Mouse (Mus musculus) heart, adult 2 months (tissue): ENCODE data around the gene Zic4. TPM values are rescaled to one million over a fixed set of nuclear protein-coding genes. Genes with fewer than 3 reads are reported as not detected.

ENCODE experiments used
- DNase-seq, 2 experiments: peaks; one replicate each; pipeline ENCODE4 v3.0.0; 2021
- H3K27ac ChIP-seq: fragments of 200-600 bp; 2 replicates; pipeline ENCODE4 v1.8.1; 2022
- H3K27me3 ChIP-seq: fragments of 200-500 bp; 2 replicates; pipeline ENCODE4 v1.6.1; 2012; ENCODE audit warnings: mild to moderate bottlenecking, low read length, inconsistent platforms, mixed read lengths; ENCODE audit not compliant: control insufficient read depth, insufficient read depth
- H3K36me3 ChIP-seq: fragments of 200-500 bp; 2 replicates; pipeline ENCODE4 v1.6.1; 2012; ENCODE audit warnings: low read length, inconsistent platforms; ENCODE audit not compliant: control insufficient read depth, insufficient read depth
- H3K4me1 ChIP-seq: fragments of 200-500 bp; 2 replicates; pipeline ENCODE4 v1.6.1; 2011; ENCODE audit warnings: low read length; ENCODE audit not compliant: control insufficient read depth, insufficient read depth
- H3K4me3 ChIP-seq: fragments of 200-600 bp; 2 replicates; pipeline ENCODE4 v1.8.1; 2022
- H3K79me2 ChIP-seq: fragments of 200-500 bp; replicated peaks from 2 replicates; pipeline ENCODE4 v1.6.1; 2012; ENCODE audit warnings: mild to moderate bottlenecking, inconsistent platforms, low read length, moderate library complexity, mixed read lengths; ENCODE audit not compliant: control insufficient read depth, insufficient read depth
- H3K9ac ChIP-seq: fragments of 200-500 bp; 2 replicates; pipeline ENCODE4 v1.6.1; 2012; ENCODE audit warnings: low read depth, mild to moderate bottlenecking, control low read depth, inconsistent platforms, low read length, mixed read lengths
- CTCF ChIP-seq: fragments of 200-600 bp; IDR thresholded peaks from 2 replicates; pipeline ENCODE4 v1.8.1; 2022; ENCODE audit warnings: antibody characterized with exemption, mild to moderate bottlenecking, moderate library complexity
- EP300 ChIP-seq: fragments of 200-500 bp; IDR thresholded peaks from 2 replicates; pipeline ENCODE4 v1.6.1; 2011; ENCODE audit warnings: low read depth, low read length, control low read depth; ENCODE audit not compliant: insufficient read depth
- POLR2A ChIP-seq: fragments of 200-500 bp; IDR thresholded peaks from 2 replicates; pipeline ENCODE4 v1.6.1; 2011; ENCODE audit warnings: mild to moderate bottlenecking, low read depth, low read length, control low read depth; ENCODE audit not compliant: insufficient read depth
- WGBS: fragments of 180-500 bp; shearing (Covaris S2); methylation state at CpG from one replicate; pipeline ENCODE4 v1.1.7; 2018; 5-methylcytosine and 5-hydroxymethylcytosine counted together
- intact Hi-C: fragments of 180-260 bp; cut with DNase I; formaldehyde crosslinking; loops from one replicate; pipeline ENCODE4 v1.15.1; 2025
- polyA plus RNA-seq: library from polyadenylated mRNA; depleted of rRNA; stranded (reverse); fragments of >200 nt; gene quantifications from 2 replicates; pipeline ENCODE4 v1.2.3, GENCODE M21; 2012
- total RNA-seq, 2 experiments: library from RNA; stranded (reverse); gene quantifications; 2 replicates each; pipeline ENCODE4 v1.2.3; 2021

Zic4 gene
- total and polyA plus RNA-seq, 3 experiments, result not detected

DNA sequence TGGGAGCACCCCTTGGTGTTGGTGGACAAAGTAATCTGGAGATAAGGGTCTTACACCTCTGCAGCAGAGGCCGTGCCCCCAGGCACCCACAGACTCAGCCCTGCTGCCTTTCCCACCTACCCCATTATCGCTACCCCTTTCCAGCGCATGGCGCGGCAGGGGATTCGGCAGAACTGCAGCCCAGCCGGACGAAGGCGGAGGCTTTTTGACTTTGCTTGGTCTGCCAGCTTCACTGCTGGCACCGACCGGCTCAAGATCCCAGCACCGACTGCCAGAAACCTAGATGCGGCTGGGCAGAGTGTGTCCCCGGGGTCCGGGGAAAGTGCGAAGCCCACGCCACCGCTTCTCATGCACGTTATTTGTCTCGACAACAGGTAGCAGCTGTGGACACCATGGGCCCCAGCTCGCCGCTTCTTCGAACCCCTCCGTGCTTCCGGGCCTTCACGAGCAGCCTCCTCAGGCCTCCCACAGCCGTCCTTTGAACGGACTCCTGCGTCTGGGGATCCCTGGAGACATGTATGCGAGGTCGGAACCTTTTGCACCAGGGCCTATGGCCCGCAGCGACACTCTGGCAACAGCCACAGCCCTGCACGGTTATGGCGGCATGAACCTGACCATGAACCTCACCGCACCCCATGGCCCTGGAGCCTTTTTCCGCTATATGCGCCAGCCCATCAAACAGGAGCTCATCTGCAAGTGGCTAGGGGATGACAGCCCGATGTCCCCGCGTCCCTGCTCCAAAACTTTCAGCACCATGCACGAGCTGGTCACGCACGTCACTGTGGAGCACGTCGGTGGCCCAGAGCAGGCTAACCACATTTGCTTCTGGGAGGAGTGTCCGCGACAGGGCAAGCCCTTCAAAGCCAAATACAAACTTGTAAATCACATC lies 16.4 kb downstream of the Zic4 start:
- H3K27ac ChIP-seq, result no peak overlapping the region
- no peak overlapping the region for H3K4me3 ChIP-seq
- no peaks in the 10 kb centered on the region for H3K79me2 ChIP-seq
- no peaks in the 10 kb centered on the region for H3K36me3 ChIP-seq
- H3K27me3 ChIP-seq, result peaks cover 35% of the 10 kb centered on the region
- no peak for TF ChIP-seq CTCF
- TF ChIP-seq POLR2A, result no peak
- no peak for TF ChIP-seq EP300
- H3K9ac ChIP-seq, result no peak overlapping the region
- intact Hi-C loops, result no loop called here
- no peak for DNase-seq
- no peaks in the 10 kb centered on the region for H3K4me1 ChIP-seq
- 2% methylated on average over 48 of the region's 48 CpGs for WGBS

DNA sequence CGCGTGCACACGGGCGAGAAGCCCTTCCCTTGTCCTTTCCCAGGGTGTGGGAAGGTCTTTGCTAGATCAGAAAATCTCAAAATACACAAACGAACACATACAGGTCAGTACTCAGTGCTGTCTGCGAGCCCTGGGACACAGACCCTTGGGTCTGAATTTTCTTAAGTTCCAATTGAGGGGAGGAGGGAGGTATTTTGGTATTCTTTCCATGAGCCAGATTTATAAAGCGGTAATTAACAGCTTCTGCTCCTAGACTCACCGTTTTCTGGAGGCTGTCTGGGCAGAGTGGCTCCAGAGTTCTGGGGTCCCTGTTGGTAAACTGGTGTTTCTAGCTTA lies 17.1 kb downstream of the Zic4 start:
- Histone ChIP-seq H3K79me2 (no peaks in the 10 kb centered on the region), H3K27ac (no peak overlapping the region), H3K27me3 (peaks cover 40% of the 10 kb centered on the region), H3K4me3 (no peak overlapping the region), H3K9ac (no peak overlapping the region), H3K4me1 (no peaks in the 10 kb centered on the region), H3K36me3 (no peaks in the 10 kb centered on the region)
- DNase-seq, result no peak
- 2% methylated on average over 8 of the region's 8 CpGs for WGBS
- TF ChIP-seq POLR2A (no peak), EP300 (no peak), CTCF (no peak)
- intact Hi-C loops, result no loop called here

DNA sequence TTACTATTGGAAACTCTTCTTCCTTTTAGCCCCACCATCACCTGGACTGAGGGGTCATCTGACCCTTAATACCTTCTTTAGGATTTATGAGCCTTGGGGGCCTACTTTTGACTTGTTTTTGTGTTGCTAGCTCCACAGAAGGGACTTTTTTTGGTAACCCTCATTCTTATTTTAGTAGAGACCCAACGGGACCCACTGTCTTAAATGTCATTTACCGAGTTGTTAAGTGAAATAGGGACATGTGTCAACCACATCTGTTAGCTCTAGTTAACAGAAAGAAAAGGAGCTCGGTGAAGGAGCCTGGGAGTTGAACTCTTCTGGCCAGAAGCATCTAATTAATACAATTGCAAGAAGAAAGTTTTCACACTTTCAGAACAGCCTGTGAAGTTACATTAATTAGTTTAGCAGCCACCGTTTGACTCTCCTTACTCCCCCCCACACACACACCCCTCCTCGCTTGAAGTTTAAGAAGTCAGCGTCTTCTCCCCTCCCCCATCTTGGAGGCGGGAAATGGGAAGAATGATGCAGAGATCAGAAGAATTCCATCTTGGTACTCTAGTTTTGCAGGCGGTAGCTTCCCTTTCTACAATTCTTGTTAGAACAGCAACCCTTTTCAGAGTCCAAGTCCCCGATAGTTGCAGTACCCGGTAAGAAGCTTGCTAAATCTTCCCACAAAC lies 17.7 kb downstream of the Zic4 start:
- no peak overlapping the region for H3K4me3 ChIP-seq
- H3K4me1 ChIP-seq, result no peaks in the 10 kb centered on the region
- peaks cover 44% of the 10 kb centered on the region for H3K27me3 ChIP-seq
- TF ChIP-seq CTCF (no peak), EP300 (no peak), POLR2A (no peak)
- intact Hi-C loops, result no loop called here
- H3K36me3 ChIP-seq, result no peaks in the 10 kb centered on the region
- H3K79me2 ChIP-seq, result no peaks in the 10 kb centered on the region
- H3K9ac ChIP-seq, result no peak overlapping the region
- no peak overlapping the region for H3K27ac ChIP-seq
- DNase-seq, result no peak
- 5% methylated on average over 10 of the region's 10 CpGs for WGBS

DNA sequence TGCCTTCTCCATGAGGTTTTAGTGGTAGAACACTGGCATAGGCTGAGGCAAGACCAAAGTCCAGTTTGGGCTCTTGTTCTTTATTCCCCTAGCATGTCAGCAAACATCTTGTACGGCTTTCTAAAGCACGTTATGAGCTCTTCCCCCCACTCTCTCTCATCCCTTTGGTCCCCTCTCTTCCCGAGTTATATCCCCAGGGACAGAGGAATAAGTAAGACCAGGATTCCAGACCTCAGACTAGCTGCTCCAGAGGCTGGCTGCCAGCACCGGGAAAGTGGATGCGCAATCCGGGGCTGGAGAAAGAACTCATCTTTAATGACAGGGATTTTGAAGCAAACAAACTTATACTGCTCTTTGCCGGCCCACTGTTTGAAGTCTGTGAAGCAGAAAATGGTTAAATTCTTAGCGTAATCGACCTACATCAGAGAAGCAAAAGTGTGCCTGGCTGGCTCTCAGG lies 18.3 kb downstream of the Zic4 start:
- H3K79me2 ChIP-seq, result no peaks in the 10 kb centered on the region
- TF ChIP-seq EP300, result no peak
- no peak for TF ChIP-seq CTCF
- TF ChIP-seq POLR2A, result no peak
- WGBS, result 5% methylated on average over 9 of the region's 9 CpGs
- no peaks in the 10 kb centered on the region for H3K4me1 ChIP-seq
- H3K4me3 ChIP-seq, result no peak overlapping the region
- no peak overlapping the region for H3K27ac ChIP-seq
- no peak overlapping the region for H3K9ac ChIP-seq
- DNase-seq, result no peak
- intact Hi-C loops, result no loop called here
- peaks cover 46% of the 10 kb centered on the region for H3K27me3 ChIP-seq
- H3K36me3 ChIP-seq, result no peaks in the 10 kb centered on the region

DNA sequence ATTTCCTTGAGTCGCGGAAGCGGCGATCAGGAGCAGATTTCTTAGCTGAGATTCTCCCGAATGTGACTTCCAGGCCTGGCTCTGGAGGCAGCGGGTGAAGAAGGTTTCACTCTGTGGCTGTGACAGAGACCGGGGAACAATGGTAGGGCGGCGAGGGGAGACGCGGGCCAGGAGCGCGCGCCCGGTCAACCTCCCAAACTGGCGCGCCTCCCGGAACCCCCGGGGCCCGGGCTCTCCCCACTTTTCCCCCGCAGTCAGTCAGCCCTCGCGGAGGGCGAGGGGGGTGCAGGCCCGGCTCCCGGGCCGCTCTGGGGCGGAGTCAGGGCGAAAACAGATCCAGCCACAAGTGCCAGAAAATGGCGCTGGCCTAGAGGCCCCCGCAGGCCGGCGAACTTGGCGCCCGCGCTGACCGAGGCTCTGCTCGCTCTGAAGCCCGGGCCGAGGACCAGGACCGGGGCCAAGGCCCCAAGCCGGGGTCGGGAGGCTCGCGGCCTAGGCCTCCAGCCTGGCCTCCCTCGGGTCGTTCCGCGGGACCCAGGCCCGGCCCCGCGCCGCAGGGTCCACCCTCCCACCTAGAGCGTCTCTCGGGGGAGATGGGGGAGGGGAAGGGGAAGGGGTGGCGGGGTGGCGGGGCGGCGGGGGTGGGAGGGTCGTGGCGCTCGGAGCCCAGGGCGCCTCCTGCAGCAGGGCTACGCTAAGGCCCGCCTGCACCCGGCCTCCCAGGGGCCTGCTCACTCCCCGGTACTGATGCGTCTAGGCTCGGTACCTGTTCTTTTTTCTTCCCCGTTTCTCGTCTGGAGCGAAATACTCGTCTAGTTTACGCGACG lies 19.3 kb downstream of the Zic4 start:
- peak; percentile 14 to 37 for DNase-seq
- no peaks in the 10 kb centered on the region for H3K79me2 ChIP-seq
- H3K36me3 ChIP-seq, result no peaks in the 10 kb centered on the region
- no peak for TF ChIP-seq EP300
- TF ChIP-seq CTCF, result no peak
- TF ChIP-seq POLR2A, result no peak
- H3K27ac ChIP-seq, result no peak overlapping the region
- H3K4me3 ChIP-seq, result peak overlapping the region; percentile 46
- H3K9ac ChIP-seq, result no peak overlapping the region
- no peaks in the 10 kb centered on the region for H3K4me1 ChIP-seq
- WGBS, result 1% methylated on average over 68 of the region's 76 CpGs
- H3K27me3 ChIP-seq, result peaks cover 48% of the 10 kb centered on the region
- intact Hi-C loops, result no loop called here
